Mouse (Mus musculus): ENCODE results near the gene Poc1b. TPM values are rescaled to one million over a fixed set of nuclear protein-coding genes. Genes with fewer than 3 reads are reported as not detected.

The Poc1b gene
- polyA plus RNA-seq, 1 experiment from 2014 or later, result 20.2 TPM

DNA sequence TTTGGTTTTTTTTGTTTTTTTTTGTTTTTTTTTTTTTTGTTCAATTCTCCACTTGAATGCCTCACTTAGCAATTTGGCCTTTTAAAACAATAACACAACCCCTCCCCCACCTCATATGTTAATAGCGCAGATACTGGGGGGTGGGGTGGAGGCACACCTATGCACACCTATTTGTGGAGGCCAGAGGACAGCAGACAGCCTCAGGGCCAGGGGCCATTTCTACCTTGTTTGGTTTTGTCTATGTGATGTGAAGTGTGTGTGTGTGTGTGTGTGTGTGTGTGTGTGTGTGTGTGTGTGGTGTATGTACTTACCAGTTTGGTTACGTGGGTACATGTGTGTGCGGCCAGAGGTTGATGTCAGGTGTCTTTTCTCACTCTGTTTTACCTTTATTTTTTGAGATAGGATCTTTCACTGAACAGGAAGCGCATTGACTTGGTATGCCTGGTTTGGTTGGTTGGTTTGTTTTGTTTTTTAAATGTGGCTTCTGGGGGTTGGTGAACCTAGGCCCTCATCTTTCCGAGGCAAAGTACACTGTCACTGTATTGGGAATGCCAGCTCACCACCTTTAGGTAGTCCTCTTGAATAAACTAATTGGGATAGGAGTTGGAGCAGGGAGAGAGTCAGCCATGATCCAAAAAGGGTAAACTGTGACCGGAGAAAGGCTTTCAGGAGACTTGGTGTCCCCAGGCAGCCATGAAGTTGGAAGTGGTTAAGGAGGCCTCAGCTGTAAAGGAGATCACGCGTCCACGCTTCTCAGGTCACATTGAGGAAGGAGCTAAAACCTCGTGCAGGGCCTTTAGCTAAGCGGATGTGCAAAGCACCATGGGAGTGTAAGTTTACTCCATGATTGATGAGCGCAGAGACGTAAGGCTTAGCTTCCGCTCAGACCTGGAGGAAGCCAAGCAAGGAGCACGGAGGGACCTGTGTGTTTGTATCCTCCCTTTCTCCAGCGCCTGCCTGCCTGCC is 10.1 kb downstream of the Poc1b start:
- Histone ChIP-seq H3K27me3 (no peaks in the 10 kb centered on the region), H3K4me3 (no peak overlapping the region), H3K36me3 (no peaks in the 10 kb centered on the region), H3K4me1 (peaks cover 10% of the 10 kb centered on the region), H3K27ac (no peak overlapping the region), H3K9me3 (replicated peaks) (no peaks in the 10 kb centered on the region), H3K9ac (no peak overlapping the region), H3K4me2 (replicated peaks) (no peak overlapping the region)
- 83% methylated on average over 16 of the region's 16 CpGs for WGBS
- no peak for ATAC-seq (ENCODE audit: low FRiP score)

DNA sequence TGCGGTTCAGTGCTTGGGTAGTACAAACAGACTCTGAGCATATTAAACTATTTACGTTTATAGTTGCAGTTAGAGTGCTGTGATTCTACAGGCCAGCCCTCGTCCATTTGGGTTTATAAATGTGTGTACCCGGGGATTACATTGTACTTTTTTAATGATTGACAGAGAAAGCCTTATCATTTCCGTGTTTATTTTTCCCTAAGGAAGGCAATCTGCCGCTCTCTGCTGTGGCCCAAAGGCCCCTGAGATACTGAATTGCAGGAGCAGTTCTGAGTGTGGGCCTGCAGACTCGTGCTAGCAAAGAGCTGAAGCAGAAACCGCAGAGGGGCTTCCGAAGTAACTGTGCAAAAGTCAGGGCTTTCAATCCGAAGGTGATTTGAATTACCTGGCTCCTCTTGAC is 11.0 kb downstream of the Poc1b start:
- Histone ChIP-seq H3K9ac (no peak overlapping the region), H3K27ac (no peak overlapping the region), H3K4me1 (peaks cover 10% of the 10 kb centered on the region), H3K27me3 (no peaks in the 10 kb centered on the region), H3K4me3 (no peak overlapping the region), H3K4me2 (replicated peaks) (no peak overlapping the region), H3K9me3 (replicated peaks) (no peaks in the 10 kb centered on the region), H3K36me3 (no peaks in the 10 kb centered on the region)
- whole genome bisulfite sequencing, result 84% methylated on average over 10 of the region's 10 CpGs
- no peak for ATAC-seq (ENCODE audit: low FRiP score)

DNA sequence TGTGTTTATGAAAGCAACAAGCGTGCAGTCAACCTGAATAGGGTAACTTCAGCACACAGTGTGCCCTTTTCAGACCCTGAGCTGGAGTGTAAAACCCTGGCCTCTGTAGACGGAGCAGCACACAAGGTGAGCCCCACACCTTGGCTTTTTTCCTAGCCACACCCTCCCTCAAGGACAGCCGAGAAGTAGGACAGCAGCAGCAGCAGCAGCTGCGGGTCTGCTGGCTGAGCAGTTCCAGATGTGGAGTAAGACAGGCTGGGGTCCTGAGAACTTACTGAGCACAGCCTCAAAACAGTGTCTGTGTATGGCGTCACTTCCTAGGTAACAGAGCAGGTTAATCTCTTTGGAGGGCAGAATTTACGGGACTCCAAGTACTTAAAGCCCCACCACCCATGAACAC is 11.9 kb downstream of the Poc1b start:
- Histone ChIP-seq H3K36me3 (no peaks in the 10 kb centered on the region), H3K27me3 (no peaks in the 10 kb centered on the region), H3K9me3 (replicated peaks) (no peaks in the 10 kb centered on the region), H3K4me1 (peaks cover 8% of the 10 kb centered on the region), H3K27ac (no peak overlapping the region), H3K4me3 (no peak overlapping the region), H3K4me2 (replicated peaks) (no peak overlapping the region), H3K9ac (no peak overlapping the region)
- ATAC-seq (ENCODE audit: low FRiP score), result no peak
- WGBS, result 66% methylated on average over 6 of the region's 6 CpGs

DNA sequence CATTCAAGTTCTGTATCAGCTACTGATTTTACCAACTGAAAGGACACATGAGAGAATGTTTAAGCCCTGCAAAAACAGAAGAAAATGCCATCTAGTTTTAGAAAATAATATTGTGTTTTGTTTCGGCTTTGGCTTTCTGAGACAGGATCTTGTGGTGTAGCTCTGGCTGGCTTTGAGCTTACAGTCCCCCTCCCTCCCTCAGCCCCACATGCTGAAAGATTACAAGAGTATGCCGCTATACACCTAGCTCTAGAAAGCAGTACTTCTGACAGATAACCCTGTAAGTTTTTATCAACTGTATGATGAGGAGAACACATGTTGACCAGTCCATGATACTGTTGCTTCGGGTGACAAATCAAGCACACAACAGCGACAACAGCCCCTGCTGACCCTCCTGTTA is 12.6 kb downstream of the Poc1b start:
- peaks cover 8% of the 10 kb centered on the region for H3K4me1 ChIP-seq
- no peak overlapping the region for H3K4me3 ChIP-seq
- no peak overlapping the region for H3K4me2 ChIP-seq (replicated peaks)
- no peak overlapping the region for H3K27ac ChIP-seq
- H3K9ac ChIP-seq, result no peak overlapping the region
- WGBS, result 84% methylated on average over 4 of the region's 4 CpGs
- H3K9me3 ChIP-seq (replicated peaks), result no peaks in the 10 kb centered on the region
- H3K27me3 ChIP-seq, result no peaks in the 10 kb centered on the region
- H3K36me3 ChIP-seq, result no peaks in the 10 kb centered on the region
- no peak for ATAC-seq (ENCODE audit: low FRiP score)

DNA sequence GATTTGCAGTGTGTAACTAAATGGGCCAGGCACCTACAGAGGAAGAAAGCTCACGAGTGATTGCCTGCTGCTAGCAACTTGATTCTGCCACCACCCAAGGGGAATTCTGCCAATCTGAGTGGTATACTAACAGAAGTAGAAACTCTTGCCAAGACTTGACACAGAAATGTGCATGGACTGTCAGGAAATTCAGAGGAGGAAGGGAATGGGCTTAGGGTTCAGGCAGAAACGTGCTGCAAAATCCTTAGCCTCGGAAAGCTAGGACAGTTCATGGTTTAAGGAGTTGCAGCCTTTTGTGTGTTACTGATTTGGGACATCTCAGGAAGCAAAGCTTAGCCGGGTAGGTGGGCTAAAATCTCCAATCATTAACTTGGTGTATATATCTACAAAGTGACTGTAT is 19.4 kb downstream of the Poc1b start, which contains the start of gene Phxr2:
Gene Phxr2, minus strand, starts transcription at position 101 of the 400 bp plus-strand sequence.
- H3K27me3 ChIP-seq, result no peaks in the 10 kb centered on the region
- H3K9ac ChIP-seq, result no peak within 1 kb of the TSS
- H3K4me3 ChIP-seq, result no peak within 1 kb of the TSS
- no peaks in the 10 kb centered on the region for H3K9me3 ChIP-seq (replicated peaks)
- H3K27ac ChIP-seq, result no peak within 1 kb of the TSS
- peaks cover 16% of the 10 kb centered on the region for H3K36me3 ChIP-seq
- ATAC-seq (ENCODE audit: low FRiP score), result no peak
- WGBS, result 88% methylated on average over 4 of the region's 4 CpGs
- H3K4me2 ChIP-seq (replicated peaks), result no peak within 1 kb of the TSS
- H3K4me1 ChIP-seq, result no peaks in the 10 kb centered on the region

DNA sequence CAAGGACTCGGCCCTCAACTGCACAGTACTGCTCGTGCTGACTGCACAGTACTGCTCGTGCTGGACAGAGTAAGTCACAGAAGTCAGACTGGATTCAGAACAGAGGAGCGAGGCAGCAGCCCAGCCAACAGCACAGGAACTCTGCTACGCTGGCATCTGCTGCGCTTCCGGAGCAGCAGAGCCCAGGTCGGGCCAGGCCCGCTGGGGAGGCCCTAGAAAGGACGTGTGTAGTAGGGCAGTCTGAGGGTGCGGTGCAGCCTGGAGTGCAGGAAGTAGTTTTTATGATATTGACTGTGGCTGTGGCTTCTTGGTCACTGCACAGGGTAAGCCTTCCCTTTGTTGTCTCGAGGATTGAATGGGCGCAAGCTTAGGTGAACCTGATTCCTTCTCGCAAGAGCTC is 20.1 kb downstream of the Poc1b start:
- WGBS, result 88% methylated on average over 14 of the region's 14 CpGs
- Histone ChIP-seq H3K27me3 (no peaks in the 10 kb centered on the region), H3K36me3 (peaks cover 16% of the 10 kb centered on the region), H3K4me2 (replicated peaks) (no peak overlapping the region), H3K9ac (no peak overlapping the region), H3K4me1 (peaks cover 2% of the 10 kb centered on the region; the same call in 1 of the 2 replicates), H3K9me3 (replicated peaks) (no peaks in the 10 kb centered on the region), H3K27ac (no peak overlapping the region), H3K4me3 (no peak overlapping the region)
- no peak for ATAC-seq (ENCODE audit: low FRiP score)

DNA sequence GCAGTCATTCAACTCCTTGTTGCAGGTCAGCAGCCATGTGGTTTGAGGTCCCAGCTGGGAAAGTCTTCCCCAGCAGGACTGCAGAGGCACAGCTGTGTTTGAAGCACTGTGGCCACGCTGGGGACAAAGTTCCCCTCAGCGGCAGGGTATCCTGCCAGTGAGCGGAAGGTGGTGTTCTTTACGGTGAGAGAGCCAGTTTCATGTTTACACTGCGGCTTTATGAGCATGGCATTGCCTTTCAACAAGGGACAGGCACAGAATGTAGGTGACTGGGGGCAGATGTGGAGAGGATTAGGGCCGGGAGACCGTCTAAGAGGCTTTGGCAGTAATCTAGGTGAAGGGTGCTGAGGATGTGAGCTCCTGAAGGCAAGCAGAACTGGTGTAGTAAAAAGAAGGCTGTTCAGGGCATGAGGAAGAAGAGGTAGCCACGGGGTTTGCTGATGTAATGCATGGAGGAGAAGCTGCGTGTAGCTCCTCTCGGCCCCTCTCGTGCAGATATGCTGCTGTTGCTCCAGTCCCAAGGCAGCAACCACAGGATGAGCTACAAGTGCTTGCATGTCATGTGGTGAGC is 20.9 kb downstream of the Poc1b start:
- 76% methylated on average over 11 of the region's 11 CpGs for WGBS
- no peak for ATAC-seq (ENCODE audit: low FRiP score)
- no peak overlapping the region for H3K4me3 ChIP-seq
- no peak overlapping the region for H3K9ac ChIP-seq
- H3K27me3 ChIP-seq, result no peaks in the 10 kb centered on the region
- H3K4me2 ChIP-seq (replicated peaks), result no peak overlapping the region
- peaks cover 5% of the 10 kb centered on the region; the same call in 1 of the 2 replicates for H3K4me1 ChIP-seq
- H3K27ac ChIP-seq, result no peak overlapping the region
- H3K36me3 ChIP-seq, result peaks cover 16% of the 10 kb centered on the region
- no peaks in the 10 kb centered on the region for H3K9me3 ChIP-seq (replicated peaks)

DNA sequence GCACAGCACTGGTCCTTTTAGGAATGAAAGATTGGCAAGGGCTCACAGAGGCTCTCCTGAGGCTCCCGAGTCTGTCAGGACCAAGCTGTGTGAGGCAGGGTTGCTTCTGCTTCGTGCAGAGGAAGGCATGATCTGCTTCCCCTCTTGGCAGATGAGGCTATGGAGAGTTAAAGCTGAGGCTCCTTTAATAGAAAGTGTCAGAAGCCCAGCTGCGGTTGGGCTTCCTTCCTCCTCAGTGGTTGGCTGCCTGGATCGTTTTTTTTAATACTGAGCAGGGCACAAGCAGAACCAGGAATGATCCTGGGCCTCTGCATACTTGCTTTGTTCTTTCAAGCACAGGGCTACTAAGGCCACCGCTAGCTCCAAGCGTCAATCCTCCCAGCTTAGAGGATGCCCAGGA is 23.8 kb downstream of the Poc1b start:
- no peaks in the 10 kb centered on the region for H3K9me3 ChIP-seq (replicated peaks)
- no peak overlapping the region for H3K4me2 ChIP-seq (replicated peaks)
- WGBS, result 43% methylated on average over 6 of the region's 6 CpGs
- peaks cover 5% of the 10 kb centered on the region; the same call in 1 of the 2 replicates for H3K4me1 ChIP-seq
- no peak for ATAC-seq (ENCODE audit: low FRiP score)
- peaks cover 26% of the 10 kb centered on the region for H3K36me3 ChIP-seq
- no peak overlapping the region for H3K4me3 ChIP-seq
- H3K27ac ChIP-seq, result 0 out of 2 replicates have a peak overlapping the region, but pooled peaks have one; percentile 7
- H3K27me3 ChIP-seq, result no peaks in the 10 kb centered on the region
- no peak overlapping the region for H3K9ac ChIP-seq

DNA sequence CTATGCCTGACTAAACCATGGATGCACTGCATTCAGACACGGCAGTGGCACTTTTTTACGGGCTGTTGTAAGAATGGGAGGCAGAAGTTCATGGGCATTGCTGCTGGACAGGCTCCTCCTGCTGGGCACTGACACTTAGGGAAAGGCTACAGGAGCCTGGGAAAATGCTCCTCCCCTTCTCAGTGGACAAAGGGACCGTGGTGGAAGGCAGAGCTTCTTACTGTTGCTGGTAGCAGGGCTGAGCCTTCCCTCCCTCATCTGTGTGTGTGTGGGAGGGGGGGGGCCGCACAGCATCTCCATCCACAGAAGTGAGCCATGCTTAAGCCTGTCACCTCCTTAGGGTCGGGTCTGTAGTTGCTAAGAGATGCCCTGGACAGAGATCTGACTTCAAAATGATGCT is 24.5 kb downstream of the Poc1b start:
- H3K4me3 ChIP-seq, result no peak overlapping the region
- H3K27ac ChIP-seq, result peak overlapping the region; percentile 7; the same call in 1 of the 2 replicates
- H3K4me1 ChIP-seq, result peaks cover 11% of the 10 kb centered on the region
- ATAC-seq (ENCODE audit: low FRiP score), result no peak
- H3K9ac ChIP-seq, result no peak overlapping the region
- no peak overlapping the region for H3K4me2 ChIP-seq (replicated peaks)
- H3K36me3 ChIP-seq, result peaks cover 26% of the 10 kb centered on the region
- no peaks in the 10 kb centered on the region for H3K9me3 ChIP-seq (replicated peaks)
- 48% methylated on average over 5 of the region's 5 CpGs for WGBS
- H3K27me3 ChIP-seq, result no peaks in the 10 kb centered on the region

DNA sequence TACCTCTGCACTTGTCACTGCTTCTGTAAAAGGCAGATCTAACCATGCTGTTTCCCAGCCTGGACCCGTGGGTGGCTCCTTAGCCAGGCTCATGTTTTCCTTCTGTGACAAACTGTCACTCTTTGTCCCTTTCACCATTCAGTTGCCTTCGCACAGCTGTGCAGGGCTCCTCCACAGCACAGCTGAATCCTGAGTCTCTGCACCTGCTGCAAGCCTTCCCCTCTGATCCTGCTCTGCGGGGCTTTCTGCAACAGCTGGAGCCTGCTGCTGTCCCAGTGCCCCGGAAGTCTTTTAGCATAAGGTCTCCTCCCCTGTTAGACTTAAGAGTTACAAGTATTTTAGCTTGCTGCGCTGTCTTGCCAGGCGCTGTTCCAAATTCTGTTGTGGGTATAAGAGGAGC is 25.4 kb downstream of the Poc1b start:
- peaks cover 11% of the 10 kb centered on the region for H3K4me1 ChIP-seq
- WGBS, result 72% methylated on average over 6 of the region's 6 CpGs
- no peak overlapping the region for H3K27ac ChIP-seq
- no peak overlapping the region for H3K4me3 ChIP-seq
- H3K9ac ChIP-seq, result no peak overlapping the region; the same call in 1 of the 2 replicates
- H3K4me2 ChIP-seq (replicated peaks), result no peak overlapping the region
- H3K27me3 ChIP-seq, result no peaks in the 10 kb centered on the region
- peaks cover 18% of the 10 kb centered on the region for H3K36me3 ChIP-seq
- no peak for ATAC-seq (ENCODE audit: low FRiP score)
- H3K9me3 ChIP-seq (replicated peaks), result no peaks in the 10 kb centered on the region

DNA sequence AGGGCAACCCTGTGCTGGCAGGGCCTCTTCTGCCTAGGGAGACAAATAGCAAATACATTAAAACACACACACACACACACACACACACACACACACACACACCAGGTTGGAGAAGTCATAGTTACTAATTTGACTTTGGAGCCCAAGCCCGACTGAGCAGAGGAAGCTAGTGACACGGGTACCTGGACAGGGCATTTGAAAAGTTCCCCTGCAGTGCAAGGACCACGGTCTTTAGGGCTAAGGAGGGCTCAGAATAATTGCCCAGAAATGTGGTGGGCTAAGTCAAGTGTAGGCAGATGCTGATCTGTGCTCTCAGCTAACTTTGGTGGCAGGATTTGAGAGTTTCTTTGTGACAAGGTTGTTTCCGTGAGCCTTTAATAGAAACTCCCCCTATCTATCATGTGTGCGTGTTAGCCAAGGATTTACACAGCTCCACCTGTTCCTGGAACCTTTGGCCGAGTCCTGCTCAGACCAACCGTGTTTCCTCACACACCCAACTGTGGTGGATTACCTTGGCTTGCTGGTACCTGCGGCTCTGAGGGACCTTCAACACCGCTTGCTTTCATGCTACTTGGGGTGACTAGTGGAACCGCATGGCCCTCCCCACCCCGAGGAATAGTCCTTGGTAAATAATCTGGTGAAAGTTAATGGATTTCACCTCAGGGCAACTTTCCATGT is 25.9 kb downstream of the Poc1b start:
- Histone ChIP-seq H3K36me3 (peaks cover 17% of the 10 kb centered on the region; the same call in 1 of the 2 replicates), H3K4me1 (peaks cover 11% of the 10 kb centered on the region), H3K9me3 (replicated peaks) (no peaks in the 10 kb centered on the region), H3K9ac (no peak overlapping the region), H3K27me3 (no peaks in the 10 kb centered on the region), H3K27ac (no peak overlapping the region), H3K4me3 (no peak overlapping the region), H3K4me2 (replicated peaks) (no peak overlapping the region)
- ATAC-seq (ENCODE audit: low FRiP score), result no peak
- 93% methylated on average over 11 of the region's 11 CpGs for WGBS

DNA sequence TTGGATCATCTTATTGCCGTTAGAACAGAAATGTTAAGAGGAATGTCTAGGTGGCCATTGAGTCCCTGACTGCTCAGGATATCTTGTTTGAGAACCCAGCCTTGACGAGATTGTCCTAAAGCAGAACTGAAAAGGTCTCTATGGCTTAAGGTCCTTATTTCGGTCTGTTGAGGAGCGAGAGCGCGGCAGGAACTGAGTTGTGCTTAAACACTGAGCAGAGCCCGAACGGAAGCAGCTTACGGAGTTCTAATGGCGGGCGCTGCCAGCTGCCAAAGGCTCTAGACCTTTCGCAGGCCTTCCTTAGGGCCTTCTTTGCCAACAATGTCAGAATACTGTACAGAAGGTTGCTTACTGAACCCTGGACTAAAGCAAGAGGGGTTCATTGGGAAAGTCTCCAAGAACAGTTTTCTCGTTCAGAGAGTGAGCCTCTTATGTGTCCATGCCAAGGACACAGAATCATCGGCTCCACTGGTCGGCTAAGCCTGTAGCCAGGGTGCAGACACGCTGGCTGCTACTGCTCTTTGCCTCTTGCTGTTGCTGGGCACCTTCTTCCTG is 26.6 kb downstream of the Poc1b start:
- ATAC-seq (ENCODE audit: low FRiP score), result no peak
- Histone ChIP-seq H3K27ac (no peak overlapping the region), H3K27me3 (no peaks in the 10 kb centered on the region), H3K36me3 (peaks cover 18% of the 10 kb centered on the region; the same call in 1 of the 2 replicates), H3K4me2 (replicated peaks) (no peak overlapping the region), H3K4me1 (peaks cover 11% of the 10 kb centered on the region), H3K4me3 (no peak overlapping the region), H3K9ac (no peak overlapping the region), H3K9me3 (replicated peaks) (no peaks in the 10 kb centered on the region)
- 96% methylated on average over 16 of the region's 16 CpGs for WGBS
